Mouse (Mus musculus): Measurements from ENCODE around the gene Tmem108. TPM values are rescaled to one million over a fixed set of nuclear protein-coding genes. Genes with fewer than 3 reads are reported as not detected.

Gene Tmem108
- polyA plus RNA-seq, 1 experiment: not detected

GRCm38 (mm10) chr9:103746598-103746997, 15.0 kb downstream of the Tmem108 start:
- no peaks in the 10 kb centered on the region for H3K4me1 ChIP-seq (ENCODE audit: control insufficient read depth, insufficient read depth, insufficient read length, low read length)
- no peak overlapping the region for H3K27ac ChIP-seq (replicated peaks; ENCODE audit: low read depth, low read length)
- H3K4me3 ChIP-seq (ENCODE audit: insufficient read depth, low read depth, low read length): no peak overlapping the region

GRCm38 (mm10) chr9:103740145-103740544, 21.5 kb downstream of the Tmem108 start:
- Histone ChIP-seq H3K4me3 (ENCODE audit: insufficient read depth, low read depth, low read length) (no peak overlapping the region), H3K27ac (replicated peaks; ENCODE audit: low read depth, low read length) (no peak overlapping the region), H3K4me1 (ENCODE audit: control insufficient read depth, insufficient read depth, insufficient read length, low read length) (no peaks in the 10 kb centered on the region)

- no peak overlapping the region for H3K27ac ChIP-seq (replicated peaks; ENCODE audit: low read depth, low read length)
- H3K4me1 ChIP-seq (ENCODE audit: control insufficient read depth, insufficient read depth, insufficient read length, low read length): no peaks in the 10 kb centered on the region
- no peak overlapping the region for H3K4me3 ChIP-seq (ENCODE audit: insufficient read depth, low read depth, low read length)
These were observed 22.6 kb downstream of the Tmem108 start for GRCm38 (mm10) chr9:103739062-103739461.

- Histone ChIP-seq H3K27ac (replicated peaks; ENCODE audit: low read depth, low read length) (no peak overlapping the region), H3K4me3 (ENCODE audit: insufficient read depth, low read depth, low read length) (no peak overlapping the region), H3K4me1 (ENCODE audit: control insufficient read depth, insufficient read depth, insufficient read length, low read length) (no peaks in the 10 kb centered on the region)
These were observed 31.9 kb downstream of the Tmem108 start for GRCm38 (mm10) chr9:103729716-103730115.

GRCm38 (mm10) chr9:103726751-103727462, 34.7 kb downstream of the Tmem108 start:
- H3K27ac ChIP-seq (replicated peaks; ENCODE audit: low read depth, low read length): no peak overlapping the region
- H3K4me1 ChIP-seq (ENCODE audit: control insufficient read depth, insufficient read depth, insufficient read length, low read length): no peaks in the 10 kb centered on the region
- H3K4me3 ChIP-seq (ENCODE audit: insufficient read depth, low read depth, low read length): no peak overlapping the region

GRCm38 (mm10) chr9:103725497-103725896, 36.1 kb downstream of the Tmem108 start:
- Histone ChIP-seq H3K27ac (replicated peaks; ENCODE audit: low read depth, low read length) (no peak overlapping the region), H3K4me1 (ENCODE audit: control insufficient read depth, insufficient read depth, insufficient read length, low read length) (peaks cover 6% of the 10 kb centered on the region; the same call in 1 of the 2 replicates), H3K4me3 (ENCODE audit: insufficient read depth, low read depth, low read length) (no peak overlapping the region)

DNA sequence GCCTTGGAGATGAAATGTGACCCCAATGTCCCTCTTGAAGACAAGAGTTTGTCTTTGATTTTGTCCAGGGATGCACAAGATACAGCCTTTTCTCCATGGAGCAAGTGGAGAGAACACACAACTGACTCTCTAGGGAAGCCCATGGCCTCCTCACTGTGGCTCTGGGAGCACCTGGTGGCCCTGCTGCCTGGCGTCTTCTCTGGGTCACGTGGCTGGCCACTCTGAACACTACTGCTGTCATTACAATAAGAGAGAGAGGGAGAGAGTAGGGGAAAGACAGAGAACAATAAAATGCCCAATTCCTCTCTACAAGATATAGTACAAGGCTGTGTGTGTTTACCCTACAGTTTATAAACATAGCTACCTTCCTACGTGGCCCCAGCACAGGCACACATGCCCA, 40.2 kb downstream of the Tmem108 start:
- no peak overlapping the region for H3K4me3 ChIP-seq (ENCODE audit: insufficient read depth, low read depth, low read length)
- H3K27ac ChIP-seq (replicated peaks; ENCODE audit: low read depth, low read length): no peak overlapping the region

DNA sequence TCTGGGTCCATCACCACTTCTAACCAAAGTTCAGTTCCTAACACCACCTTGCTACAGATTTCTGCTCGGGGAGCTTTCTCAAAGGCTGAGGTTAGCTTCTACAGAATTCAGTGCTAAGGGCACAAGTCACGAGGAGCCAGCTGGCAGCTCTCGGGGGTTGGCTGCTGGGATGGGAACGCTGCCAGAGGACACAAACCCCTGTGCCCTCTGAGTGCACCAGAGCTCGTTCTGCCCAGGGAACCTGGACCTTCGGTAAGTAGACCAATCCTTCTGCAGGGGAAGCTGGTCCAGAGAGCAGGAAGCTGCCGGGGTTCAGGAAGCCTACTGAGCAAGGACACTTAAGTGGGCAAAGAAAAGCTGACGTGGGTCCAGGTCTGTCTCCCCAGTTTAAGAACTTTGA, 40.6 kb downstream of the Tmem108 start:
- Histone ChIP-seq H3K4me3 (ENCODE audit: insufficient read depth, low read depth, low read length) (no peak overlapping the region), H3K27ac (replicated peaks; ENCODE audit: low read depth, low read length) (no peak overlapping the region), H3K4me1 (ENCODE audit: control insufficient read depth, insufficient read depth, insufficient read length, low read length) (peaks cover 6% of the 10 kb centered on the region; the same call in 1 of the 2 replicates)

More for the DNA sequence above, 40.2 kb downstream of the Tmem108 start:
- peaks cover 6% of the 10 kb centered on the region; the same call in 1 of the 2 replicates for H3K4me1 ChIP-seq (ENCODE audit: control insufficient read depth, insufficient read depth, insufficient read length, low read length)

GRCm38 (mm10) chr9:103720021-103720420, 41.6 kb downstream of the Tmem108 start:
- Histone ChIP-seq H3K27ac (replicated peaks; ENCODE audit: low read depth, low read length) (no peak overlapping the region; the same call in 1 of the 2 replicates), H3K4me1 (ENCODE audit: control insufficient read depth, insufficient read depth, insufficient read length, low read length) (peaks cover 6% of the 10 kb centered on the region; the same call in 1 of the 2 replicates), H3K4me3 (ENCODE audit: insufficient read depth, low read depth, low read length) (no peak overlapping the region)

DNA sequence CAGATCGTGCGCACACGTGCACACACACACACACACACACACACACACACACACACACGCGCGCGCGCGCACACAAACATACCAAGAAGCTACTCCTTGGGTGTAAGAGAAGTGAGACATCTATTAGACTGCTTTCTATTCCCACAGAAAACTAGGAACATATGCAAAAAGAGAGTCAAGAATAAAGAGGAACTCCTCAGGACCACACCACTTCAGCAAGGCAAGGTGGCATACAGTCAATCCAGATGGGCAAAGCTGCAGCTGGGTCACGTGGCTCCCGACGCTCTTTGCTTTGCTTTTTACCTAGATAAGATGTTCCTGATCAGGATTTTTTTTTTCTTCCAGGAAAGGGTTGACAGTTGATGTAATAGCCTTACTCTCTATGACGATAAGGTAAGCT, 45.6 kb downstream of the Tmem108 start:
- Histone ChIP-seq H3K27ac (replicated peaks; ENCODE audit: low read depth, low read length) (no peak overlapping the region), H3K4me3 (ENCODE audit: insufficient read depth, low read depth, low read length) (no peak overlapping the region), H3K4me1 (ENCODE audit: control insufficient read depth, insufficient read depth, insufficient read length, low read length) (peaks cover 3% of the 10 kb centered on the region; the same call in 1 of the 2 replicates)

DNA sequence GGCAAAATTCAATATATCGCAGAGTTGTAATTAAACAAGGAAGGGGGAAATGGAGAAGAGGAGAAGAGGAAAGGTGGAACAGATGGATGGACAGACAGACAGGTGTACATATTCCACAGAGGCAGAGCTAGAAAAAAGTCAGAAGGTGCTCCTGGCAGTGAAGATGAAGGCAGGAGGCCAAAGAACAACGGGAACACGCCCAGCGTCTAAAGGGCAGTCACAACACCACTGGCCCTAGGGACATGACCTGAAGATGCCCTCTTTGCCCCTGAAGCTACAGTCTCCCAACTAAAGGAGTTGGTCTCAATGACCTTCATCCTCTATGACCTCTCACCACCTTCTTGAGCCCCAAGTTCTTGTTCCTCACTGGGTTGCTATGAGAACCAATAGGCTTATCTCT, 46.3 kb downstream of the Tmem108 start:
- Histone ChIP-seq H3K4me1 (ENCODE audit: control insufficient read depth, insufficient read depth, insufficient read length, low read length) (no peaks in the 10 kb centered on the region), H3K4me3 (ENCODE audit: insufficient read depth, low read depth, low read length) (no peak overlapping the region), H3K27ac (replicated peaks; ENCODE audit: low read depth, low read length) (no peak overlapping the region)

- Histone ChIP-seq H3K4me3 (ENCODE audit: insufficient read depth, low read depth, low read length) (no peak overlapping the region), H3K27ac (replicated peaks; ENCODE audit: low read depth, low read length) (no peak overlapping the region), H3K4me1 (ENCODE audit: control insufficient read depth, insufficient read depth, insufficient read length, low read length) (no peaks in the 10 kb centered on the region)
These were observed 48.4 kb downstream of the Tmem108 start for GRCm38 (mm10) chr9:103713230-103713629.

- H3K27ac ChIP-seq (replicated peaks; ENCODE audit: low read depth, low read length): no peak overlapping the region
- H3K4me1 ChIP-seq (ENCODE audit: control insufficient read depth, insufficient read depth, insufficient read length, low read length): no peaks in the 10 kb centered on the region
- H3K4me3 ChIP-seq (ENCODE audit: insufficient read depth, low read depth, low read length): no peak overlapping the region
These were observed 48.9 kb downstream of the Tmem108 start for GRCm38 (mm10) chr9:103712711-103713110.

- no peak overlapping the region for H3K4me3 ChIP-seq (ENCODE audit: insufficient read depth, low read depth, low read length)
- H3K4me1 ChIP-seq (ENCODE audit: control insufficient read depth, insufficient read depth, insufficient read length, low read length): no peaks in the 10 kb centered on the region
- no peak overlapping the region for H3K27ac ChIP-seq (replicated peaks; ENCODE audit: low read depth, low read length)
These were observed 51.9 kb downstream of the Tmem108 start for GRCm38 (mm10) chr9:103709694-103710093.

GRCm38 (mm10) chr9:103708514-103709173, 53.0 kb downstream of the Tmem108 start:
- Histone ChIP-seq H3K4me3 (ENCODE audit: insufficient read depth, low read depth, low read length) (no peak overlapping the region), H3K4me1 (ENCODE audit: control insufficient read depth, insufficient read depth, insufficient read length, low read length) (no peaks in the 10 kb centered on the region), H3K27ac (replicated peaks; ENCODE audit: low read depth, low read length) (no peak overlapping the region)

- Histone ChIP-seq H3K4me1 (ENCODE audit: control insufficient read depth, insufficient read depth, insufficient read length, low read length) (no peaks in the 10 kb centered on the region), H3K4me3 (ENCODE audit: insufficient read depth, low read depth, low read length) (no peak overlapping the region), H3K27ac (replicated peaks; ENCODE audit: low read depth, low read length) (no peak overlapping the region)
These were observed 53.8 kb downstream of the Tmem108 start for GRCm38 (mm10) chr9:103707857-103708256.
